ENCODE assay signal across 14 mouse cellular contexts in genomic region chr1:91562977-91563590, GRCm38 (mm10). TPM values are rescaled to one million over a fixed set of nuclear protein-coding genes. Genes with fewer than 3 reads are reported as not detected.
A peak's percentile ranks its signal among the peaks of the same experiment; 100 is the strongest.
DNase-seq lines count a peak whose midpoint lies in the region; ATAC-seq and TF ChIP-seq lines count a peak whose summit lies in the region.
"Had no signal": no experiment of that assay in that cellular context is flagged by ENCODE, and none has a peak within 500 bp of the region (broad histone marks: within the 10 kb centered on the region; RNA-seq: fewer than 3 reads in every experiment).

No protein-coding gene starts in this region.

- TF ChIP-seq RAD21 in MEL (IDR thresholded peaks at IDR 0.05; ENCODE audit: low read depth, low read length): no peak

- TF ChIP-seq POLR2A in MEL (IDR thresholded peaks at IDR 0.05; ENCODE audit: control insufficient read depth in 1 of 2, insufficient read depth in 1 of 2, low read depth in 1 of 2, low read length in 2 of 2, poor library complexity in 1 of 2): no peak

- H3K79me2 ChIP-seq in MEL (ENCODE audit: control insufficient read depth, insufficient read depth, low read length, poor library complexity): no peaks in the 10 kb centered on the region

- no peak overlapping the region for H3K27ac ChIP-seq in midbrain, embryonic 14.5 days (replicated peaks; ENCODE audit: low read depth, low read length)
- H3K27ac ChIP-seq in midbrain, embryonic 15.5 days: no peak overlapping the region
- H3K27ac ChIP-seq in MEL (ENCODE audit: control insufficient read depth, low read depth, low read length): no peak overlapping the region
- H3K27ac ChIP-seq in kidney, embryonic 16.5 days (ENCODE audit: low read length): no peak overlapping the region
- H3K27ac ChIP-seq: forebrain, embryonic 13.5 days; gastrocnemius, adult 2 months; limb, embryonic 15.5 days had no signal

- no peak overlapping the region for H3K9ac ChIP-seq in midbrain, embryonic 14.5 days (replicated peaks; ENCODE audit: low read length)
- H3K9ac ChIP-seq in midbrain, embryonic 15.5 days: no peak overlapping the region
- H3K9ac ChIP-seq in MEL (ENCODE audit: control insufficient read depth, low read depth, low read length, poor library complexity, severe bottlenecking): no peak overlapping the region
- H3K9ac ChIP-seq in kidney, embryonic 16.5 days (replicated peaks; ENCODE audit: low read length): no peak overlapping the region
- H3K9ac ChIP-seq: forebrain, embryonic 13.5 days; heart, embryonic 12.5 days; limb, embryonic 15.5 days had no signal

- peak; percentile 34 for DNase-seq in layer of hippocampus, adult 9-11 months
- no peak for DNase-seq in layer of hippocampus, adult 9-10 months (ENCODE audit: low spot score)
- DNase-seq in midbrain, embryonic 14.5 days: peak; percentile 23
- peak; percentile 60 for DNase-seq in MEL (ENCODE audit: low read depth, low spot score)
- peak; percentile 29 for DNase-seq in lung, postnatal 14 days
- no peak for DNase-seq in frontal cortex, adult 2 months (ENCODE audit: extremely low spot score in 1 of 2, low spot score in 1 of 2)
- DNase-seq: cerebellum, postnatal 36 days; gastrocnemius, adult 2 months; kidney, adult 18-20 months had no signal

- TF ChIP-seq EP300 in MEL (IDR thresholded peaks at IDR 0.05; ENCODE audit: low read depth in 1 of 2, low read length in 2 of 2): no peak

- peaks cover 16% of the 10 kb centered on the region for H3K36me3 ChIP-seq in midbrain, embryonic 14.5 days (ENCODE audit: control insufficient read depth, insufficient read depth, low read length)
- no peaks in the 10 kb centered on the region for H3K36me3 ChIP-seq in midbrain, embryonic 15.5 days (replicated peaks)
- peaks cover 0 to 9% of the 10 kb centered on the region in 2 experiments; a peak in 2 of 4 replicates for H3K36me3 ChIP-seq in MEL (ENCODE audit: control insufficient read depth in 1 of 2, insufficient read depth in 2 of 2, low read length in 2 of 2)
- no peaks in the 10 kb centered on the region for H3K36me3 ChIP-seq in kidney, embryonic 16.5 days (ENCODE audit: insufficient read depth, low read length)

- ATAC-seq in midbrain, embryonic 14.5 days (ENCODE audit: low FRiP score, low TSS enrichment): no peak
- no peak for ATAC-seq in midbrain, embryonic 15.5 days (replicated peaks)
- no peak for ATAC-seq in kidney, embryonic 16.5 days (ENCODE audit: low FRiP score, low TSS enrichment)
- ATAC-seq: forebrain, embryonic 13.5 days had no signal

- H3K27me3 ChIP-seq in midbrain, embryonic 14.5 days (ENCODE audit: control insufficient read depth, insufficient read depth, low read length): no peaks in the 10 kb centered on the region
- H3K27me3 ChIP-seq in midbrain, embryonic 15.5 days (replicated peaks): no peaks in the 10 kb centered on the region
- no peaks in the 10 kb centered on the region for H3K27me3 ChIP-seq in MEL (ENCODE audit: control insufficient read depth in 1 of 2, insufficient read depth in 2 of 2, low read length in 2 of 2)
- no peaks in the 10 kb centered on the region for H3K27me3 ChIP-seq in kidney, embryonic 16.5 days (ENCODE audit: insufficient read depth, low read length)
- H3K27me3 ChIP-seq: forebrain, embryonic 13.5 days; heart, embryonic 12.5 days; limb, embryonic 15.5 days had no signal

- no peaks in the 10 kb centered on the region for H3K4me1 ChIP-seq in midbrain, embryonic 14.5 days (ENCODE audit: control insufficient read depth, insufficient read depth, low read length)
- no peaks in the 10 kb centered on the region for H3K4me1 ChIP-seq in midbrain, embryonic 15.5 days
- H3K4me1 ChIP-seq in MEL (ENCODE audit: control insufficient read depth in 1 of 2, insufficient read depth in 2 of 2, low read length in 2 of 2): peaks cover 10 to 15% of the 10 kb centered on the region in 2 experiments
- no peaks in the 10 kb centered on the region for H3K4me1 ChIP-seq in kidney, embryonic 16.5 days (ENCODE audit: insufficient read depth, low read length)
- H3K4me1 ChIP-seq: forebrain, embryonic 13.5 days had no signal

- no peak overlapping the region for H3K4me2 ChIP-seq in midbrain, embryonic 14.5 days (ENCODE audit: low read length)
- H3K4me2 ChIP-seq in midbrain, embryonic 15.5 days: no peak overlapping the region
- no peak overlapping the region for H3K4me2 ChIP-seq in kidney, embryonic 16.5 days (replicated peaks; ENCODE audit: low read depth, low read length)
- H3K4me2 ChIP-seq: forebrain, embryonic 13.5 days; heart, embryonic 12.5 days; limb, embryonic 15.5 days had no signal

- no peak overlapping the region for H3K4me3 ChIP-seq in midbrain, embryonic 14.5 days (replicated peaks; ENCODE audit: low read depth, low read length)
- no peak overlapping the region for H3K4me3 ChIP-seq in midbrain, embryonic 15.5 days
- no peak overlapping the region for H3K4me3 ChIP-seq in MEL (ENCODE audit: control insufficient read depth in 1 of 2, insufficient read depth in 1 of 2, low read depth in 2 of 2, low read length in 2 of 2)
- no peak overlapping the region for H3K4me3 ChIP-seq in kidney, embryonic 16.5 days (ENCODE audit: low read length)
- H3K4me3 ChIP-seq: forebrain, embryonic 13.5 days; gastrocnemius, adult 2 months; heart, embryonic 12.5 days; limb, embryonic 15.5 days had no signal

- H3K9me3 ChIP-seq in midbrain, embryonic 14.5 days (ENCODE audit: control insufficient read depth, low read length): no peaks in the 10 kb centered on the region
- H3K9me3 ChIP-seq in midbrain, embryonic 15.5 days: no peaks in the 10 kb centered on the region
- H3K9me3 ChIP-seq in MEL (replicated peaks; ENCODE audit: insufficient read depth, low read length): no peaks in the 10 kb centered on the region
- no peaks in the 10 kb centered on the region for H3K9me3 ChIP-seq in kidney, embryonic 16.5 days (ENCODE audit: low read length)
- H3K9me3 ChIP-seq: forebrain, embryonic 13.5 days; heart, embryonic 12.5 days; limb, embryonic 15.5 days had no signal

- peak in 2 of 3 experiments; percentile 32 to 33; a peak in 4 of 6 replicates for TF ChIP-seq CTCF in MEL (IDR thresholded peaks at IDR 0.05 in 2 of 3, conservative IDR thresholded peaks at IDR 0.05 in 1 of 3; ENCODE audit: control insufficient read depth in 1 of 3, insufficient read depth in 1 of 3, low read depth in 2 of 3, low read length in 3 of 3, poor library complexity in 1 of 3, severe bottlenecking in 1 of 3)

- WGBS in midbrain, embryonic 14.5 days: 86% methylated on average over 4 of the region's 4 CpGs
- WGBS in midbrain, embryonic 15.5 days: 87% methylated on average over 4 of the region's 4 CpGs
- WGBS in kidney, embryonic 16.5 days: 85% methylated on average over 4 of the region's 4 CpGs

TF ChIP-seq in MEL, 35 proteins besides CTCF, POLR2A, EP300 and RAD21 (continues in another document):
- no peak for TF ChIP-seq MYB (IDR thresholded peaks at IDR 0.05; ENCODE audit: low read depth, low read length)
- TF ChIP-seq ETS1 (IDR thresholded peaks at IDR 0.05; ENCODE audit: low read depth, low read length): 0 out of 2 replicates have a peak, but pooled peaks have one; percentile 6
- no peak for TF ChIP-seq TCF12 (IDR thresholded peaks at IDR 0.05; ENCODE audit: low read depth, low read length)
- no peak for TF ChIP-seq ZNF384 (IDR thresholded peaks at IDR 0.05; ENCODE audit: low read depth, low read length)
- TF ChIP-seq MAX (IDR thresholded peaks at IDR 0.05; ENCODE audit: low read length): 0 out of 2 replicates have a peak, but pooled peaks have one; percentile 29
- TF ChIP-seq ZKSCAN1 (IDR thresholded peaks at IDR 0.05; ENCODE audit: low read depth, low read length): no peak
- TF ChIP-seq TAL1 (IDR thresholded peaks at IDR 0.05; ENCODE audit: low read length): no peak
- no peak for TF ChIP-seq UBTF (IDR thresholded peaks at IDR 0.05; ENCODE audit: borderline replicate concordance, insufficient read depth, low read depth, low read length)
- no peak for TF ChIP-seq GATA1 (IDR thresholded peaks at IDR 0.05; ENCODE audit: low read depth, low read length)
- no peak for TF ChIP-seq NRF1 (IDR thresholded peaks at IDR 0.05; ENCODE audit: insufficient read depth, low read depth, low read length, poor library complexity, severe bottlenecking)
- TF ChIP-seq MAZ (IDR thresholded peaks at IDR 0.05; ENCODE audit: low read depth, low read length): no peak
- no peak for TF ChIP-seq TBP (IDR thresholded peaks at IDR 0.05; ENCODE audit: low read depth, low read length)
- TF ChIP-seq USF1 (IDR thresholded peaks at IDR 0.05; ENCODE audit: low read depth, low read length): peak; percentile 76
- no peak for TF ChIP-seq E2F4 (IDR thresholded peaks at IDR 0.05; ENCODE audit: borderline replicate concordance, low read depth, low read length)
- no peak for TF ChIP-seq ZMIZ1 (IDR thresholded peaks at IDR 0.05; ENCODE audit: low read depth, low read length)
- no peak for TF ChIP-seq CHD1 (IDR thresholded peaks at IDR 0.05; ENCODE audit: low read depth, low read length)
- no peak for TF ChIP-seq BHLHE40 (IDR thresholded peaks at IDR 0.05; ENCODE audit: borderline replicate concordance, low read depth, low read length)
- TF ChIP-seq MXI1 (IDR thresholded peaks at IDR 0.05; ENCODE audit: low read depth, low read length): no peak
- no peak for TF ChIP-seq MEF2A (IDR thresholded peaks at IDR 0.05; ENCODE audit: extremely low read depth, insufficient replicate concordance, low read depth, low read length, poor library complexity, severe bottlenecking)
- 0 out of 4 replicates have a peak, but pooled peaks of 1 of the 2 experiments have one; percentile 23 for TF ChIP-seq USF2 (IDR thresholded peaks at IDR 0.05; ENCODE audit: borderline replicate concordance in 1 of 2, insufficient read depth in 1 of 2, low read depth in 1 of 2, low read length in 2 of 2)
- no peak for TF ChIP-seq POLR2AphosphoS5 (IDR thresholded peaks at IDR 0.05; ENCODE audit: borderline replicate concordance, low read depth, low read length)
- TF ChIP-seq HCFC1 (IDR thresholded peaks at IDR 0.05; ENCODE audit: low read depth, low read length): no peak
- no peak for TF ChIP-seq KAT2A (conservative IDR thresholded peaks at IDR 0.05; ENCODE audit: low read depth, low read length)
- no peak for TF ChIP-seq NELFE (IDR thresholded peaks at IDR 0.05; ENCODE audit: low read depth, low read length)
- no peak for TF ChIP-seq POLR2AphosphoS2 (IDR thresholded peaks at IDR 0.05; ENCODE audit: low read length)

RNA-seq across cellular contexts. Expression of gene Asb1, which starts 22.7 kb away (rescaled TPM):
- 10.6 and 14.9 TPM in 2 replicates for polyA plus RNA-seq in midbrain, embryonic 14.5 days (2014; fragmentation: Nextera tagmentation; extraction: Ambion mirVana)
- 11.8 and 12.5 TPM in 2 replicates for polyA plus RNA-seq in midbrain, embryonic 15.5 days (2015; fragmentation: Nextera tagmentation; extraction: Ambion mirVana)
- 38.4 and 41.3 TPM in 2 replicates for total RNA-seq in MEL (2012; rRNA removed)
- polyA plus RNA-seq in MEL (2012; ENCODE audit: insufficient read depth in 1 of 2, insufficient read length in 2 of 2, low read depth in 1 of 2, low replicate concordance in 2 of 2, missing spikeins in 1 of 2): 10 to 100 TPM in 1 of 2 experiments, not detected in 1; 37.9 TPM
- 20.1 and 20.8 TPM in 2 replicates for polyA plus RNA-seq in frontal cortex, adult 2 months (2012; rRNA removed)
- 5.0 and 6.6 TPM in 2 replicates for polyA plus RNA-seq in kidney, embryonic 16.5 days (2015; fragmentation: Nextera tagmentation; extraction: Ambion mirVana)

Comparison
In these comparisons a context has a peak if more than half of its experiments do, and no peak if none do; other contexts are left out.
1. DNase-seq: peak in layer of hippocampus, adult 9-11 months (single experiment), midbrain, embryonic 14.5 days (single experiment), MEL (single experiment) and lung, postnatal 14 days (single experiment); none in layer of hippocampus, adult 9-10 months (single experiment) and frontal cortex, adult 2 months (0 of 2).